Mouse (Mus musculus) left cerebral cortex, adult 11 months (tissue): ENCODE results near the gene Pde1c.
A peak's percentile ranks its signal among the peaks of the same experiment; 100 is the strongest.
"Not testable (repeated sequence)": the region's sequence is repeated elsewhere in the genome, so short reads cannot be mapped to it uniquely, and the experiment has no call there.

Experiments used
- DNase-seq: peaks from one replicate; pipeline ENCODE4 v3.0.0; 2022; ENCODE audit warnings: low spot score

The Pde1c gene

GRCm38 (mm10) chr6:56568470-56569372, at the start of gene Pde1c:
Pde1c (minus strand) TSS chr6:56569103.
- no peak for DNase-seq

- no peak for DNase-seq
Observed at GRCm38 (mm10) chr6:56616982-56617613, 48.2 kb upstream of the Pde1c start.

- DNase-seq = no peak
Observed at GRCm38 (mm10) chr6:56616228-56616981, 47.5 kb upstream of the Pde1c start.

- DNase-seq = not testable (repeated sequence)
Observed at GRCm38 (mm10) chr6:56609529-56609928, 40.6 kb upstream of the Pde1c start.

- DNase-seq = peak; percentile 64
Observed at GRCm38 (mm10) chr6:56608277-56608676, 39.4 kb upstream of the Pde1c start.

GRCm38 (mm10) chr6:56579568-56579967, 10.7 kb upstream of the Pde1c start:
- no peak for DNase-seq

GRCm38 (mm10) chr6:56560891-56561290, 8.0 kb downstream of the Pde1c start:
- no peak for DNase-seq

- DNase-seq = peak; percentile 13
Observed at GRCm38 (mm10) chr6:56560474-56560888, 8.4 kb downstream of the Pde1c start.

GRCm38 (mm10) chr6:56558711-56559110, 10.2 kb downstream of the Pde1c start:
- no peak for DNase-seq

GRCm38 (mm10) chr6:56555848-56556247, 13.1 kb downstream of the Pde1c start:
- no peak for DNase-seq

GRCm38 (mm10) chr6:56555382-56555781, 13.5 kb downstream of the Pde1c start:
- peak; percentile 10 for DNase-seq

GRCm38 (mm10) chr6:56551022-56551421, 17.9 kb downstream of the Pde1c start:
- no peak for DNase-seq

GRCm38 (mm10) chr6:56540247-56540646, 28.7 kb downstream of the Pde1c start:
- no peak for DNase-seq

GRCm38 (mm10) chr6:56534653-56535052, 34.2 kb downstream of the Pde1c start:
- DNase-seq = no peak

GRCm38 (mm10) chr6:56532257-56532656, 36.6 kb downstream of the Pde1c start:
- DNase-seq = no peak

- DNase-seq = no peak
Observed at GRCm38 (mm10) chr6:56523938-56524866, 44.7 kb downstream of the Pde1c start.

GRCm38 (mm10) chr6:56489161-56489560, 79.7 kb downstream of the Pde1c start:
- no peak for DNase-seq

- DNase-seq = no peak
Observed at GRCm38 (mm10) chr6:56485078-56485477, 83.8 kb downstream of the Pde1c start.

- DNase-seq = peak; percentile 14
Observed at GRCm38 (mm10) chr6:56480914-56481482, 87.9 kb downstream of the Pde1c start.

- no peak for DNase-seq
Observed at GRCm38 (mm10) chr6:56476581-56476980, 92.3 kb downstream of the Pde1c start.

GRCm38 (mm10) chr6:56458098-56458497, 110.8 kb downstream of the Pde1c start:
- no peak for DNase-seq
